ENCODE assay signal across 10 mouse cellular contexts in the genomic region with DNA sequence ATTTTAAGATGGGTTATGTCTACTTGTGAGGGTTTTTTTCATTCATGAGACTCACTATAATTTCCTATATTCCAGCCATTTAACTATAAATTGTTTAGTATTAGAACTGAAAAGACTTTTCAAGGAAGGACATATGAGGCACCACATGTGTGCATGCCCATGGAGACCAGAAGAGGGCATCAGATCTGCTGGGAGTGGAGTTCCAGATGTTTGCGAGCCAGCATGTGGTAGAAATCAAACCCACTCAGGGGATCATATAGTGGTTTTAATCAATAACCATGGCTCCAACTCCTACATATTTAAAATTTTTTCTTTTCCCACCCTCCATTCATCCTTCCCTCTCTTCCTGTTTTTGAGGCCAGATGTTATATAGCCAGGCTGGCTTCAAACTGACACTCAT. TPM values are rescaled to one million over a fixed set of nuclear protein-coding genes. Genes with fewer than 3 reads are reported as not detected.
DNase-seq lines count a peak whose midpoint lies in the region; ATAC-seq and TF ChIP-seq lines count a peak whose summit lies in the region.
"Had no signal": no experiment of that assay in that cellular context is flagged by ENCODE, and none has a peak within 500 bp of the region (broad histone marks: within the 10 kb centered on the region; RNA-seq: fewer than 3 reads in every experiment).

No protein-coding gene starts in this region.

- H3K27ac ChIP-seq in kidney, postnatal 0 days, result no peak overlapping the region
- H3K27ac ChIP-seq in kidney, embryonic 14.5 days (ENCODE audit: low read depth, low read length), result no peak overlapping the region
- H3K27ac ChIP-seq in embryonic facial prominence, embryonic 13.5 days, result peak overlapping the region; percentile 73

- ATAC-seq in kidney, postnatal 0 days (replicated peaks; ENCODE audit: low FRiP score, low read depth), result no peak
- ATAC-seq in kidney, embryonic 14.5 days (ENCODE audit: low FRiP score, low TSS enrichment), result no peak
- no peak for ATAC-seq in embryonic facial prominence, embryonic 13.5 days (ENCODE audit: insufficient number of reproducible peaks, insufficient read depth, low FRiP score, low TSS enrichment, low read depth)

- H3K9ac ChIP-seq in kidney, postnatal 0 days (ENCODE audit: low read depth, low read length), result no peak overlapping the region
- no peak overlapping the region for H3K9ac ChIP-seq in kidney, embryonic 14.5 days (ENCODE audit: low read depth, low read length)
- no peak overlapping the region for H3K9ac ChIP-seq in embryonic facial prominence, embryonic 13.5 days
- H3K9ac ChIP-seq: heart, embryonic 12.5 days had no signal

- H3K4me3 ChIP-seq in kidney, postnatal 0 days (replicated peaks; ENCODE audit: low read depth, low read length), result no peak overlapping the region
- no peak overlapping the region for H3K4me3 ChIP-seq in kidney, embryonic 14.5 days (ENCODE audit: low read length)
- H3K4me3 ChIP-seq in embryonic facial prominence, embryonic 13.5 days, result no peak overlapping the region
- H3K4me3 ChIP-seq: heart, embryonic 12.5 days had no signal

- DNase-seq in kidney, postnatal 0 days (ENCODE audit: low spot score), result peak; percentile 33
- peak; percentile 42 for DNase-seq in thymus, postnatal 0 days (ENCODE audit: low spot score)
- DNase-seq in thymus, adult 18-20 months, result no peak
- DNase-seq in spleen, adult 18-20 months, result no peak
- DNase-seq in right cerebral cortex, adult 2 months (ENCODE audit: low spot score in 2 of 2), result no peak
- DNase-seq: lung, postnatal 36 days; right cerebral cortex, adult 18-20 months had no signal

- peak; percentile 65 for TF ChIP-seq CTCF in kidney, postnatal 0 days (IDR thresholded peaks at IDR 0.05; ENCODE audit: low read depth)

- H3K27me3 ChIP-seq in kidney, postnatal 0 days (ENCODE audit: insufficient read depth, low read length), result no peaks in the 10 kb centered on the region
- H3K27me3 ChIP-seq in kidney, embryonic 14.5 days (ENCODE audit: control insufficient read depth, insufficient read depth, low read length), result no peaks in the 10 kb centered on the region
- H3K27me3 ChIP-seq in embryonic facial prominence, embryonic 13.5 days, result no peaks in the 10 kb centered on the region
- H3K27me3 ChIP-seq: heart, embryonic 12.5 days had no signal

- no peaks in the 10 kb centered on the region for H3K9me3 ChIP-seq in kidney, postnatal 0 days (replicated peaks; ENCODE audit: low read length)
- H3K9me3 ChIP-seq in kidney, embryonic 14.5 days (ENCODE audit: control insufficient read depth, low read length), result no peaks in the 10 kb centered on the region
- H3K9me3 ChIP-seq in embryonic facial prominence, embryonic 13.5 days, result no peaks in the 10 kb centered on the region
- H3K9me3 ChIP-seq: heart, embryonic 12.5 days had no signal

- no peaks in the 10 kb centered on the region for H3K36me3 ChIP-seq in kidney, postnatal 0 days (ENCODE audit: insufficient read depth, low read length)
- H3K36me3 ChIP-seq in kidney, embryonic 14.5 days (ENCODE audit: control insufficient read depth, insufficient read depth, low read length), result no peaks in the 10 kb centered on the region
- no peaks in the 10 kb centered on the region for H3K36me3 ChIP-seq in embryonic facial prominence, embryonic 13.5 days
- H3K36me3 ChIP-seq: heart, embryonic 12.5 days had no signal

- no peaks in the 10 kb centered on the region for H3K4me1 ChIP-seq in kidney, postnatal 0 days (replicated peaks; ENCODE audit: insufficient read depth, low read length)
- H3K4me1 ChIP-seq in kidney, embryonic 14.5 days (ENCODE audit: control insufficient read depth, insufficient read depth, low read length), result no peaks in the 10 kb centered on the region
- peaks cover 17% of the 10 kb centered on the region for H3K4me1 ChIP-seq in embryonic facial prominence, embryonic 13.5 days
- H3K4me1 ChIP-seq: heart, embryonic 12.5 days had no signal

- WGBS in kidney, postnatal 0 days, result 38% methylated on average over 1 of the region's 1 CpGs
- WGBS in kidney, embryonic 14.5 days, result 26% methylated on average over 1 of the region's 1 CpGs
- 11% methylated on average over 1 of the region's 1 CpGs for WGBS in embryonic facial prominence, embryonic 13.5 days

- no peak overlapping the region for H3K4me2 ChIP-seq in kidney, postnatal 0 days (ENCODE audit: low read length)
- H3K4me2 ChIP-seq in kidney, embryonic 14.5 days (replicated peaks; ENCODE audit: low read depth, low read length), result no peak overlapping the region
- H3K4me2 ChIP-seq in embryonic facial prominence, embryonic 13.5 days, result no peak overlapping the region
- H3K4me2 ChIP-seq: heart, embryonic 12.5 days had no signal

RNA-seq across cellular contexts. Expression of a gene that starts 15.3 kb away (rescaled TPM):
- polyA plus RNA-seq in kidney, postnatal 0 days (2015; fragmentation: Nextera tagmentation; extraction: Ambion mirVana), result 1.4 and 1.6 TPM in 2 replicates
- polyA plus RNA-seq in kidney, embryonic 14.5 days (2014; fragmentation: Nextera tagmentation; extraction: Ambion mirVana), result 1.4 and 1.9 TPM in 2 replicates
- 2.7 and 3.5 TPM in 2 replicates for polyA plus RNA-seq in thymus, postnatal 0 days (2015; fragmentation: Nextera tagmentation; extraction: Ambion mirVana)
- polyA plus RNA-seq in embryonic facial prominence, embryonic 13.5 days (2015; fragmentation: Nextera tagmentation; extraction: Ambion mirVana), result 6.6 and 6.9 TPM in 2 replicates

RNA-seq across cellular contexts. Expression of a gene that starts 56.3 kb away (rescaled TPM):
- polyA plus RNA-seq in kidney, postnatal 0 days (2015; fragmentation: Nextera tagmentation; extraction: Ambion mirVana), result 1.5 and 1.8 TPM in 2 replicates
- 2.5 and 2.7 TPM in 2 replicates for polyA plus RNA-seq in kidney, embryonic 14.5 days (2014; fragmentation: Nextera tagmentation; extraction: Ambion mirVana)
- 1.6 and 2.3 TPM in 2 replicates for polyA plus RNA-seq in thymus, postnatal 0 days (2015; fragmentation: Nextera tagmentation; extraction: Ambion mirVana)
- 1.2 TPM in 2 replicates for polyA plus RNA-seq in embryonic facial prominence, embryonic 13.5 days (2015; fragmentation: Nextera tagmentation; extraction: Ambion mirVana)

RNA-seq across cellular contexts. Expression of a gene that starts 56.8 kb away (rescaled TPM):
- polyA plus RNA-seq in kidney, postnatal 0 days (2015; fragmentation: Nextera tagmentation; extraction: Ambion mirVana), result 10.5 and 10.8 TPM in 2 replicates
- 7.5 and 18.0 TPM in 2 replicates for polyA plus RNA-seq in kidney, embryonic 14.5 days (2014; fragmentation: Nextera tagmentation; extraction: Ambion mirVana)
- 10.1 and 11.5 TPM in 2 replicates for polyA plus RNA-seq in thymus, postnatal 0 days (2015; fragmentation: Nextera tagmentation; extraction: Ambion mirVana)
- 35.8 and 35.9 TPM in 2 replicates for polyA plus RNA-seq in embryonic facial prominence, embryonic 13.5 days (2015; fragmentation: Nextera tagmentation; extraction: Ambion mirVana)

Comparison
In these comparisons a context has a peak if more than half of its experiments do, and no peak if none do; other contexts are left out.
1. DNase-seq: peak in kidney, postnatal 0 days (single experiment) and thymus, postnatal 0 days (single experiment); none in thymus, adult 18-20 months (0 of 2), spleen, adult 18-20 months (0 of 2) and right cerebral cortex, adult 2 months (0 of 2).